Mouse (Mus musculus) hindbrain, embryonic 11.5 days (tissue): ENCODE results near the gene Atn1. TPM values are rescaled to one million over a fixed set of nuclear protein-coding genes. Genes with fewer than 3 reads are reported as not detected.
A peak's percentile ranks its signal among the peaks of the same experiment; 100 is the strongest.

Experiments
- ATAC-seq: fragments of 200-750 bp; cut with Nextera tagmentation; 2 replicates; pipeline ENCODE4 v1.8.0; 2017; ENCODE audit warnings: mild to moderate bottlenecking, moderate TSS enrichment, moderate library complexity; ENCODE audit not compliant: low FRiP score
- DNase-seq: peaks from one replicate; pipeline ENCODE4 v3.0.0-alpha.2; 2015; ENCODE audit warnings: low spot score
- H3K27ac ChIP-seq: fragments of 300-500 bp; sonication (generic); 2 replicates; pipeline ENCODE4 v1.5.1; 2014; ENCODE audit warnings: mild to moderate bottlenecking, low read depth, low read length
- H3K27me3 ChIP-seq: fragments of 300-500 bp; sonication (generic); 2 replicates; pipeline ENCODE4 v1.6.1; 2014; ENCODE audit warnings: mild to moderate bottlenecking, low read length, moderate library complexity, mixed read lengths; ENCODE audit not compliant: control insufficient read depth, insufficient read depth
- H3K36me3 ChIP-seq: fragments of 300-500 bp; sonication (generic); 2 replicates; pipeline ENCODE4 v1.6.1; 2014; ENCODE audit warnings: mild to moderate bottlenecking, low read length, moderate library complexity, mixed read lengths; ENCODE audit not compliant: control insufficient read depth, insufficient read depth
- H3K4me1 ChIP-seq: fragments of 300-500 bp; sonication (generic); replicated peaks from 2 replicates; pipeline ENCODE4 v1.6.1; 2014; ENCODE audit warnings: low read length, mixed read lengths; ENCODE audit not compliant: control insufficient read depth, insufficient read depth
- H3K4me2 ChIP-seq: fragments of 300-500 bp; sonication (generic); replicated peaks from 2 replicates; pipeline ENCODE4 v1.6.1; 2014; ENCODE audit warnings: mild to moderate bottlenecking, low read depth, low read length
- H3K4me3 ChIP-seq: fragments of 300-500 bp; sonication (generic); 2 replicates; pipeline ENCODE4 v1.5.1; 2014; ENCODE audit warnings: low read depth, low read length
- H3K9ac ChIP-seq: fragments of 300-500 bp; sonication (generic); 2 replicates; pipeline ENCODE4 v1.6.1; 2014; ENCODE audit warnings: low read depth, low read length
- H3K9me3 ChIP-seq: fragments of 300-500 bp; sonication (generic); 2 replicates; pipeline ENCODE4 v1.6.1; 2016; ENCODE audit warnings: low read length; ENCODE audit not compliant: control insufficient read depth
- WGBS: fragments of 180-500 bp; shearing (Covaris S2); extraction: QIAGEN DNeasy Blood & Tissue Kit; methylation state at CpG from one replicate; pipeline ENCODE4 v1.1.7; 2014; 5-methylcytosine and 5-hydroxymethylcytosine counted together
- polyA plus RNA-seq: library from polyadenylated mRNA; unstranded; fragments of >200 nt; fragmentation: Nextera tagmentation; extraction: Ambion mirVana; gene quantifications from 2 replicates; pipeline ENCODE4 v1.2.1, GENCODE M21; 2014

Atn1 gene
- polyA plus RNA-seq, 1 experiment from 2014 or later = 12.7 TPM

- Histone ChIP-seq H3K27me3 (no peaks in the 10 kb centered on the region), H3K4me2 (no peak overlapping the region), H3K4me3 (no peak overlapping the region), H3K27ac (no peak overlapping the region), H3K9ac (no peak overlapping the region), H3K9me3 (no peaks in the 10 kb centered on the region), H3K36me3 (no peaks in the 10 kb centered on the region), H3K4me1 (no peaks in the 10 kb centered on the region)
- DNase-seq (no peak), ATAC-seq (no peak)
- 84% methylated on average over 3 of the region's 3 CpGs for WGBS
Observed at GRCm38 (mm10) chr6:124791911-124792310, 35.6 kb upstream of the Atn1 start.

GRCm38 (mm10) chr6:124790121-124790520 lies 33.8 kb upstream of the Atn1 start:
- Histone ChIP-seq H3K27me3 (no peaks in the 10 kb centered on the region), H3K9ac (no peak overlapping the region), H3K4me1 (no peaks in the 10 kb centered on the region), H3K9me3 (no peaks in the 10 kb centered on the region), H3K4me3 (no peak overlapping the region), H3K36me3 (no peaks in the 10 kb centered on the region), H3K27ac (no peak overlapping the region), H3K4me2 (no peak overlapping the region)
- ATAC-seq = no peak
- WGBS = 73% methylated on average over 4 of the region's 4 CpGs
- DNase-seq = no peak

GRCm38 (mm10) chr6:124789519-124789918 lies 33.2 kb upstream of the Atn1 start:
- H3K4me3 ChIP-seq = no peak overlapping the region
- ATAC-seq (no peak), DNase-seq (no peak)
- 83% methylated on average over 4 of the region's 4 CpGs for WGBS
- H3K9me3 ChIP-seq = no peaks in the 10 kb centered on the region
- H3K27me3 ChIP-seq = no peaks in the 10 kb centered on the region
- no peak overlapping the region for H3K27ac ChIP-seq
- H3K9ac ChIP-seq = no peak overlapping the region
- no peak overlapping the region for H3K4me2 ChIP-seq
- no peaks in the 10 kb centered on the region for H3K36me3 ChIP-seq
- no peaks in the 10 kb centered on the region for H3K4me1 ChIP-seq

- WGBS = 78% methylated on average over 10 of the region's 10 CpGs
- no peak overlapping the region for H3K4me2 ChIP-seq
- no peak for DNase-seq
Observed at GRCm38 (mm10) chr6:124787722-124788121, 31.4 kb upstream of the Atn1 start.

GRCm38 (mm10) chr6:124786756-124787420 lies 30.6 kb upstream of the Atn1 start:
- H3K9ac ChIP-seq = no peak overlapping the region
- no peak overlapping the region for H3K27ac ChIP-seq
- no peaks in the 10 kb centered on the region; the same call in 1 of the 2 replicates for H3K4me1 ChIP-seq
- H3K27me3 ChIP-seq = no peaks in the 10 kb centered on the region
- H3K9me3 ChIP-seq = no peaks in the 10 kb centered on the region
- H3K4me2 ChIP-seq = no peak overlapping the region
- WGBS = 63% methylated on average over 8 of the region's 8 CpGs
- no peaks in the 10 kb centered on the region for H3K36me3 ChIP-seq
- DNase-seq (no peak), ATAC-seq (no peak)
- no peak overlapping the region for H3K4me3 ChIP-seq

More at GRCm38 (mm10) chr6:124787722-124788121, 31.4 kb upstream of the Atn1 start:
- H3K9me3 ChIP-seq = no peaks in the 10 kb centered on the region
- no peak overlapping the region for H3K4me3 ChIP-seq
- no peaks in the 10 kb centered on the region; the same call in 1 of the 2 replicates for H3K4me1 ChIP-seq
- no peak overlapping the region for H3K27ac ChIP-seq
- no peak for ATAC-seq
- no peaks in the 10 kb centered on the region for H3K36me3 ChIP-seq
- no peak overlapping the region for H3K9ac ChIP-seq
- no peaks in the 10 kb centered on the region for H3K27me3 ChIP-seq

GRCm38 (mm10) chr6:124782436-124782835 lies 26.1 kb upstream of the Atn1 start:
- ATAC-seq (no peak), DNase-seq (peak; percentile 33)
- no peaks in the 10 kb centered on the region for H3K36me3 ChIP-seq
- H3K27ac ChIP-seq = no peak overlapping the region
- 21% methylated on average over 6 of the region's 6 CpGs for WGBS
- no peaks in the 10 kb centered on the region; the same call in 1 of the 2 replicates for H3K27me3 ChIP-seq
- no peak overlapping the region for H3K9ac ChIP-seq
- H3K4me3 ChIP-seq = no peak overlapping the region; the same call in 1 of the 2 replicates
- no peak overlapping the region for H3K4me2 ChIP-seq
- H3K4me1 ChIP-seq = no peaks in the 10 kb centered on the region; the same call in 1 of the 2 replicates
- H3K9me3 ChIP-seq = no peaks in the 10 kb centered on the region

- Histone ChIP-seq H3K27ac (no peak overlapping the region), H3K9ac (no peak overlapping the region), H3K4me1 (no peaks in the 10 kb centered on the region; the same call in 1 of the 2 replicates), H3K4me3 (no peak overlapping the region), H3K36me3 (no peaks in the 10 kb centered on the region), H3K9me3 (no peaks in the 10 kb centered on the region), H3K27me3 (no peaks in the 10 kb centered on the region; the same call in 1 of the 2 replicates), H3K4me2 (no peak overlapping the region)
- no peak for ATAC-seq
- 92% methylated on average over 7 of the region's 7 CpGs for WGBS
- DNase-seq = no peak
Observed at GRCm38 (mm10) chr6:124780917-124781316, 24.6 kb upstream of the Atn1 start.

- DNase-seq (no peak), ATAC-seq (peak; percentile 36; the same call in 1 of the 2 replicates)
- H3K4me2 ChIP-seq = peak overlapping the region; percentile 49
- no peaks in the 10 kb centered on the region; the same call in 1 of the 2 replicates for H3K4me1 ChIP-seq
- H3K27me3 ChIP-seq = no peaks in the 10 kb centered on the region; the same call in 1 of the 2 replicates
- peak overlapping the region; percentile 23 for H3K4me3 ChIP-seq
- no peak overlapping the region for H3K27ac ChIP-seq
- H3K9ac ChIP-seq = no peak overlapping the region
- no peaks in the 10 kb centered on the region for H3K36me3 ChIP-seq
- 3% methylated on average over 10 of the region's 10 CpGs for WGBS
- H3K9me3 ChIP-seq = no peaks in the 10 kb centered on the region
Observed at GRCm38 (mm10) chr6:124779984-124780416, 23.7 kb upstream of the Atn1 start.
